Mouse (Mus musculus) embryonic fibroblast, embryonic 13.5 days (primary cell): ENCODE data around the gene Tacr1.

Experiments used
- CTCF ChIP-seq: IDR thresholded peaks from 2 replicates; pipeline ENCODE4 v1.5.1; 2011; ENCODE audit warnings: mild to moderate bottlenecking, control low read depth, low read length, moderate library complexity, borderline replicate concordance; ENCODE audit not compliant: insufficient read depth
- POLR2A ChIP-seq: IDR thresholded peaks from 2 replicates; pipeline ENCODE4 v1.6.1; 2011; ENCODE audit warnings: low read depth, mild to moderate bottlenecking, control low read depth, low read length, moderate library complexity

DNA sequence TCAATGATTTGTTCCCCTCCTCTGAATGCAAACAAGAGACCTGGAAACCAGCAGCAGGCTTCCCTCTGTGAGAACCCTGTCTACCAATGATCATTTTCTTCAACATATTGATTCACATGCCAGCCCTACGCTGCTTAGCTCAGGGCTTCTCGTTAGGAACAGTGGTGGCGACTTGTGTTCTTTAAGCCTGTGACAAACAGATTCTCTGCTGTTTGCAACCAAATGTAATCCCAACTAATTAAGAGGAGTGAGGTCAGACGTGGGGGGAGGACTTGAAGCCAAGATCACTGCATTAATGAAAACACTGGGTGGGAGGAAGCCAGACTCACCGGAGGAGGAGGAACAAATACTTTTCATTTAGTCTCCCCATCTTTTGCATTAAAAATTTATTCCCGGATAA is 27.6 kb downstream of the Tacr1 start:
- no peak for TF ChIP-seq POLR2A
- TF ChIP-seq CTCF = no peak
